Mouse (Mus musculus) kidney, embryonic 15.5 days (tissue): Measurements from ENCODE around the gene Fabp1. TPM values are rescaled to one million over a fixed set of nuclear protein-coding genes. Genes with fewer than 3 reads are reported as not detected.

ENCODE experiments used
- ATAC-seq: fragments of 200-750 bp; cut with Nextera tagmentation; replicated peaks from 2 replicates; pipeline ENCODE4 v1.8.0; 2017; ENCODE audit warnings: moderate TSS enrichment; ENCODE audit not compliant: low FRiP score
- H3K27ac ChIP-seq: fragments of 300-500 bp; sonication (generic); 2 replicates; pipeline ENCODE4 v1.5.1; 2015; ENCODE audit warnings: mild to moderate bottlenecking, inconsistent platforms
- H3K27me3 ChIP-seq: fragments of 300-500 bp; sonication (generic); 2 replicates; pipeline ENCODE4 v1.6.1; 2015; ENCODE audit warnings: inconsistent platforms
- H3K36me3 ChIP-seq: fragments of 300-500 bp; sonication (generic); 2 replicates; pipeline ENCODE4 v1.6.1; 2015; ENCODE audit warnings: inconsistent platforms
- H3K4me1 ChIP-seq: fragments of 300-500 bp; sonication (generic); 2 replicates; pipeline ENCODE4 v1.6.1; 2015; ENCODE audit warnings: inconsistent platforms
- H3K4me2 ChIP-seq: fragments of 300-500 bp; sonication (generic); 2 replicates; pipeline ENCODE4 v1.6.1; 2015; ENCODE audit warnings: moderate library complexity, mild to moderate bottlenecking, inconsistent platforms
- H3K4me3 ChIP-seq: fragments of 300-500 bp; sonication (generic); replicated peaks from 2 replicates; pipeline ENCODE4 v1.5.1; 2015; ENCODE audit warnings: mild to moderate bottlenecking, inconsistent platforms
- H3K9ac ChIP-seq: fragments of 300-500 bp; sonication (generic); 2 replicates; pipeline ENCODE4 v1.6.1; 2015; ENCODE audit warnings: mild to moderate bottlenecking, inconsistent platforms
- H3K9me3 ChIP-seq: fragments of 300-500 bp; sonication (generic); replicated peaks from 2 replicates; pipeline ENCODE4 v1.6.1; 2016; ENCODE audit warnings: inconsistent platforms
- WGBS: fragments of 180-500 bp; shearing (Covaris S2); methylation state at CpG from one replicate; pipeline ENCODE4 v1.1.7; 2015; ENCODE audit warnings: mixed read lengths; 5-methylcytosine and 5-hydroxymethylcytosine counted together
- polyA plus RNA-seq: library from polyadenylated mRNA; unstranded; fragments of >200 nt; fragmentation: Nextera tagmentation; extraction: Ambion mirVana; gene quantifications from 2 replicates; pipeline ENCODE4 v1.2.1, GENCODE M21; 2015

Gene Fabp1
- polyA plus RNA-seq, 1 experiment from 2014 or later = 4.4 TPM

DNA sequence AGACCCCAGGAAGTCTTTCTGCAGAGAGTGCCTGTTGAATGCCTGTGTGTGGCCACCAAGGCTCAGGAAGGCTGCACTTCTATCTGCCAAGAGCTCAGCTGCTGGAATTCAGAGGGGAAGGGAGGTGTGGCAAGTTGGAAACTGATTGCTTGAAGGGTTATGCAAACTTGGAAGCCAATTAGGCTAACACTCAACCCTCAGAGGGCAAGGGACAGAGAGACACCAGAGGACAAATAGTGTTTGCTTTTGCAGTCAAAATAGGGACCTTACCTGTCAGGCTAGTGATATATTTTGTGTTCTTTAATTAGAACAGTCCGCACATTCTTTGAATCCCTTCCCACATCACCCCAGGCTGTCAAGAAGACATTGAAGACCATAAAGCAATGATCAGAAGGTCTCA is 10.0 kb upstream of the Fabp1 start:
- ATAC-seq = no peak
- Histone ChIP-seq H3K4me3 (no peak overlapping the region), H3K36me3 (no peaks in the 10 kb centered on the region), H3K4me2 (no peak overlapping the region), H3K9me3 (no peaks in the 10 kb centered on the region), H3K27ac (no peak overlapping the region), H3K27me3 (no peaks in the 10 kb centered on the region), H3K4me1 (no peaks in the 10 kb centered on the region), H3K9ac (no peak overlapping the region)
- WGBS = 21% methylated on average over 1 of the region's 1 CpGs

DNA sequence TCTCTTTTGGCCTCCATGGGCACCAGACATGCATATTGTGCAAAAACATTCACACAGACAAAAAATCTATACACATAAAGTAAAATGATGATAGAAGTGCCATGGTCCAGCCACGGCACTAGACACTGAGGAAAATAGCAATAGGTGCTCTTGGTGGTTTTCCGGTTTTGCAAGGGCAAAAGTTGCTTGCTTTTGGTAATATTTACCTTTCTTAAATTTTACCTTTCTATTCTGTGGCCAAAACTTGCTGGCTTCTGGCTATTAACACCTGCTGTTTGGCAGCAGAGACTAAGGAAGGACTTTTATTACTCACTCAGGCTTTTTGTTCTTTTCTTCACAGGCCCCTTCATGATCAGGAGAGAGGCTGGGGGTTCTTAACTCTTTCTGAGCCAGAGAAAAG is 9.1 kb upstream of the Fabp1 start:
- H3K36me3 ChIP-seq = no peaks in the 10 kb centered on the region
- WGBS = 80% methylated on average over 2 of the region's 2 CpGs
- H3K27ac ChIP-seq = no peak overlapping the region
- no peaks in the 10 kb centered on the region for H3K27me3 ChIP-seq
- H3K4me1 ChIP-seq = no peaks in the 10 kb centered on the region
- no peak overlapping the region for H3K4me2 ChIP-seq
- no peak overlapping the region for H3K9ac ChIP-seq
- ATAC-seq = no peak
- no peak overlapping the region for H3K4me3 ChIP-seq
- H3K9me3 ChIP-seq = no peaks in the 10 kb centered on the region

DNA sequence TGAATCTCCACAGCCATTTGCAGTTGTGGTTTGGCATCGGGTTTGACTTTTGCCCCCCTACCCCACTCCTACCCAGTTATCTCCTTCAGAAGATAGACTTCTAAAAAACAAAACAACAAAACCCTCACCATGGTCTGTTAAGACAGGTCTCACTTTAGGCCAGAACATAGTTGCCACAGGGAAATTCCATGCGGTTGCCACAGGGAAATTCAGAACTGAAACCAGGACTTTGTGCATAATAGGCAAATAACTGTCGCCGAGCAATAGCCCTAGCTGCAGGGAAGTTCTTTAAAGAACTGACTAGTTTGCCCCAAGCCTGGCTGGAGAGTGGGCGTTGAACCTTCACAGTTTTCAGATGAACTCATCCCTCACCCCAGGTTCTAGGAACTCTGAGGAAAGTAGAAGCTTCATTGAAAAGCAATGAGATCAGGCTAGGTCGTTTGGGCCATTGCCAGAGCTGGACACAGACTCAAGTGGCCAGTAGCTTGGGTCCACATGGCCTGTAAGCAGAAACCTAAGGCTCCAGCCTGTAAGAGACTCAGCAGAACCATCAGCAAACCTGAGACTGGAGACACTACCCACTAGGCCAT is 6.4 kb upstream of the Fabp1 start:
- no peak overlapping the region for H3K27ac ChIP-seq
- H3K27me3 ChIP-seq = no peaks in the 10 kb centered on the region
- no peaks in the 10 kb centered on the region for H3K4me1 ChIP-seq
- H3K9me3 ChIP-seq = no peaks in the 10 kb centered on the region
- H3K4me2 ChIP-seq = no peak overlapping the region
- no peak overlapping the region for H3K4me3 ChIP-seq
- no peak overlapping the region for H3K9ac ChIP-seq
- no peaks in the 10 kb centered on the region for H3K36me3 ChIP-seq
- ATAC-seq = no peak
- WGBS = 77% methylated on average over 6 of the region's 6 CpGs

DNA sequence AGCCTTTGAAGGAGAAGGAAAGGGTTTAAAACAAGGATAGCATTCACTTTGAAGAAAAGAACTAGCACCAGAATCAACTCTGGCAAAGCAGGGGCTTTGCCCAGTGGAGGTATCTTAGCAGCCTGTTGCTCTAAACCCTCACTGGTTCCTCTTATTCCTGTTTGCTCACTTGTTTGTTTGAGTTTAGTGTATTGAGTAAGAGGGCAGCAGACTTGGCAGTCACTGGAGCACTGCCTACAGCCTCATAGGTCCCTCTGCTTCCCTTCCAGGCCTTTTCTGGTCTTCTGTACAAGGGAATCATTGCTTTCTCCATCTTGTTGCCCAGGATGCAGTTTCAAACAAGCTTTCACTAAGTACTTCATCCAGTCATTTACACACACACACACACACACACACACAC is 3.5 kb upstream of the Fabp1 start:
- Histone ChIP-seq H3K9ac (no peak overlapping the region), H3K4me2 (no peak overlapping the region), H3K27me3 (no peaks in the 10 kb centered on the region), H3K4me3 (no peak overlapping the region), H3K9me3 (no peaks in the 10 kb centered on the region), H3K36me3 (no peaks in the 10 kb centered on the region), H3K4me1 (no peaks in the 10 kb centered on the region), H3K27ac (no peak overlapping the region)
- no peak for ATAC-seq

DNA sequence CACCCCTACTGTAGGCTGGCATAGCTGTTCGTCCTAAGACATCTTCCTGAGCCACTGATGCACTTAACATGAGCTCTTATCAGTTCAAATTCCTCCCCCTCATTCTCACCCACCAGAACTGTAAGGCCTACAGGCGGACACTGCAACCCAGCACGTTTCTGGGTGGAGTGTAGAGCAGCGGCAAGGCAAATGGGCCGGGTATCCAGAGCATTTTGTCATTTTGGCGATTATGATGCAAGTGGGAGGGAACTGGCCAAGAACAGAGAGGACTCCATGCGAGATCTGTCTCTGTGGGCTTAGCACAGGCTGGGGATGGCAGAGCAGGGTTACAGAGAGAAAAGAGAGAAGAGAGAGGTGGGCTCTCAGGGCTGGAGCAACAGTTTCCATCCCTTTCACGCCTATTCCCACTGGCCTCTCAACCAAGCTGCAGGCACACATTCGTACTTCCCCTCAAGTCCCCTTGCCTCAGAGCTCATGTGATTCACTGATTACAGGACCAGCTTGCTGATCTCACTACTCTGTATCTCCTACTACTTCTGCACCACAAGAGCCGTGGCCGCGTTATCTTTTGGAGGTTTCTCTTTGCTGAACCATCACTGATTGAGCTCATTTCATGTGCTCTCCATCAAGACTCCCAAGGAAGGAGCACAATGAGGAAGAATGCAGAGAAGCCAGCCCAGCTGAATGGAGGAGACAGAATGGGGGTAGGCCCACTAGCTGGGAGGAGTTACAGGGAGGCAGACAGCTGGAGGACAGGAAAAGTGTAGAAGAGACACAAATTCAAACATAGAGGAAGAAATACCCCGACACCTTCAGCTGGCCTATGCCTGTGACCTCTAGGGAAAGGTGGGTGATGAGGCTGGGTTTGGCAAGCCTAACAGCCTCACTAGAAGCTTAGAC is 1.7 kb upstream of the Fabp1 start:
- H3K4me2 ChIP-seq = no peak overlapping the region
- 83% methylated on average over 13 of the region's 13 CpGs for WGBS
- no peak overlapping the region for H3K27ac ChIP-seq
- H3K4me3 ChIP-seq = no peak overlapping the region
- ATAC-seq = no peak
- no peak overlapping the region for H3K9ac ChIP-seq
- no peaks in the 10 kb centered on the region for H3K27me3 ChIP-seq
- no peaks in the 10 kb centered on the region for H3K36me3 ChIP-seq
- H3K9me3 ChIP-seq = no peaks in the 10 kb centered on the region
- H3K4me1 ChIP-seq = no peaks in the 10 kb centered on the region

DNA sequence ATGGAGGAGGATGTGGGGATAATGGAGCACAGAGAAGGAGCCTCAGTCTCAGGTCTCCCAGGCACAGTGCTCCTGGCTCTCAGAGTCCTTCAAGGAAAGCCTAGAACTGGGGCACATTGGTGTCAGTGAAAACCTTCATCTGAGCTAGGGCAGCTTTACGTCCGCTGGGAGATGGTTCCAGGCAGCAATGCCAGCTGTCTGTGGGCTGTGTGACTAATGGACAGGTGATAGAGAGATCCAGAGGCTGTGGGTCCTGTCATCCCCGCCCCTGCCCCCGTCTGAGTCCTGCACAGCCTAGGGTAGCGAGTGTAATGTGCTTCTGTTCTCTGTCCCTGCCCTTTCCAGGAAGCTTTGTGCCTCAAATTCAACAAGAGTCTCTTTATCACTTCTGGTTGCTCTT is 2.3 kb downstream of the Fabp1 start:
- Histone ChIP-seq H3K27ac (no peak overlapping the region), H3K9me3 (no peaks in the 10 kb centered on the region), H3K4me1 (no peaks in the 10 kb centered on the region), H3K4me3 (no peak overlapping the region), H3K36me3 (no peaks in the 10 kb centered on the region), H3K27me3 (no peaks in the 10 kb centered on the region), H3K4me2 (no peak overlapping the region), H3K9ac (no peak overlapping the region)
- 67% methylated on average over 5 of the region's 5 CpGs for WGBS
- no peak for ATAC-seq

DNA sequence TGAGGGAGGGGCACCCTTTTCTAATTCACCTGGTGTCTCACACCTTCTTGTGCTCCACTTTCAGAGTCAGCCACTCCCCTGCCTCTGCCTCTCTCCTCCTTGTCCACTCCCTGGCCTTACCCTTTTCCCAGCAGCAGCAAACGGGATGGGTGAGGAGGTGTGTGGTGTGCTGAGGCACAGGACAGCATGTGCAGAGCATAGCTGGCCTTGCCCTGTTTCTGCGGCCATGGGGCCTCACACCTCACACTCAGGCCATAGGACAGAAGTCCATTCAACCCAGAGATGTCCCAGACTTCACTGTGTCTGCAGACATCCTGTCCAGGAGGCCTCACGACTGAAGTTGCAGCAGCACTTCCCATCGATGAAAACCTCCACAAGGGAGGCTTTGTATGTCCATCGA is 4.0 kb downstream of the Fabp1 start:
- no peaks in the 10 kb centered on the region for H3K4me1 ChIP-seq
- no peaks in the 10 kb centered on the region for H3K9me3 ChIP-seq
- no peak overlapping the region for H3K27ac ChIP-seq
- no peak overlapping the region for H3K4me3 ChIP-seq
- no peak overlapping the region for H3K4me2 ChIP-seq
- no peak overlapping the region for H3K9ac ChIP-seq
- no peak for ATAC-seq
- 69% methylated on average over 5 of the region's 5 CpGs for WGBS
- H3K27me3 ChIP-seq = no peaks in the 10 kb centered on the region
- no peaks in the 10 kb centered on the region for H3K36me3 ChIP-seq

DNA sequence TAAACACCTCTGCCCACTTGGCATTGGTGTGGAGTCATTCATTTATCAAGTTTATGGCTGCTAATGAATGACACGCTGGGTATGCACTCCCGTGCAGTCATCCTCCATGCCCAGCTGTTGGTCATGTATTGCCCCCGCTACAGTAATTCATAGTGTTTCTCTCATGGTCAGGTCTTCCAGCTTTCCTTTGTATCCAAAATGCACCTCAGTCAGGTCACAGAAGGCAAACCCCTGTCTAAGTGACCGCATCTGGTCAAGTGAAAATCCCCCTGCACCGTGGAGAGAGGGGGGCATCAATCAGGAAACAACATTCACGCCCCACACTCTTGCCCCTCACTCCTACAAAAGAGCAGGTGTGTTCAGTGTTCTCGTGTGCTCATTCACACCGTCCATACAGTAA is 4.5 kb downstream of the Fabp1 start:
- Histone ChIP-seq H3K36me3 (no peaks in the 10 kb centered on the region), H3K4me1 (no peaks in the 10 kb centered on the region), H3K9me3 (no peaks in the 10 kb centered on the region), H3K9ac (no peak overlapping the region), H3K4me2 (no peak overlapping the region), H3K27me3 (no peaks in the 10 kb centered on the region), H3K4me3 (no peak overlapping the region), H3K27ac (no peak overlapping the region)
- 77% methylated on average over 8 of the region's 8 CpGs for WGBS
- ATAC-seq = no peak

DNA sequence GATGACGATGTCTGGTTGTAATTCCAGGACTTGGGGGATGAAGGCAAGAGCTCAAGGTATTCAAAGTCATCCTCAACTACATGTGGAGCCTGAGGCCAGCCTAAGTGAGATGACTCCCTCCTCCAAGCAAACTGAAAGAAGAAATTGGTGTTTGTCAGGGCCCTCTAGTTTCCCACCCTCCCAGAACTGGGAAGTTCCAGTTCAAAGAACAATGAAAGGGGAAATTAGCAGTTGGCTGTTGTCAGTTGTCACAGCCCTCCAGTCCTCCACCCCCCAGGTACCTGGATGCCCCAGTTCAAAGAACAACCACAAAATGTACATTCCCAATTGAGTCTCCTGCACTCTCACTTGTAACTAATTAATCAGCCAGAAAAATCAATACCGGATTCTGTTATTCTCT is 9.1 kb downstream of the Fabp1 start:
- no peak for ATAC-seq
- no peaks in the 10 kb centered on the region for H3K27me3 ChIP-seq
- no peak overlapping the region for H3K4me2 ChIP-seq
- no peak overlapping the region for H3K27ac ChIP-seq
- no peaks in the 10 kb centered on the region for H3K4me1 ChIP-seq
- H3K9ac ChIP-seq = no peak overlapping the region
- H3K4me3 ChIP-seq = no peak overlapping the region
- 64% methylated on average over 2 of the region's 2 CpGs for WGBS
- no peaks in the 10 kb centered on the region for H3K36me3 ChIP-seq
- no peaks in the 10 kb centered on the region for H3K9me3 ChIP-seq

DNA sequence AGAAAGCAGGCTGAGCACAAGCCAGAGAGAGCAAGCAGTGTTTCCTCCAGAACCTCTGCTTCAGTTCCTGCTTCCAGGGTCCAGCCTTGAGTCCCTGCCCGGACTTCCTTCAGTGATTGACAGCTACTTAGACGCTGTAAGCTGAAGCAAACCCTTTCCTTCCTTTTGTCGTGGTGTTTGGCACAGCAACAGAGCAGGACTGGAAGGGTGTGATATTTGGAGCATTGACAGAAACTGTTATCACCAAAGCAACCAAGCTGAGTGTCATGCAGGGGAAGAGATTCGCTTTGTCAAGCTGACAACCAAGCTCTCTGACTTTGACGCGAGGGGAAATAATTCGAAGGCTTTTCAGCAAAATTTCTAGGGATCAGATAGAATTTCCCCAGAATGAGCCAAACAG is 12.3 kb downstream of the Fabp1 start:
- H3K9ac ChIP-seq = no peak overlapping the region
- no peaks in the 10 kb centered on the region for H3K27me3 ChIP-seq
- no peaks in the 10 kb centered on the region for H3K9me3 ChIP-seq
- WGBS = 70% methylated on average over 7 of the region's 7 CpGs
- no peak overlapping the region for H3K4me3 ChIP-seq
- H3K4me2 ChIP-seq = no peak overlapping the region
- ATAC-seq = no peak
- H3K36me3 ChIP-seq = no peaks in the 10 kb centered on the region
- no peaks in the 10 kb centered on the region for H3K4me1 ChIP-seq
- H3K27ac ChIP-seq = no peak overlapping the region

DNA sequence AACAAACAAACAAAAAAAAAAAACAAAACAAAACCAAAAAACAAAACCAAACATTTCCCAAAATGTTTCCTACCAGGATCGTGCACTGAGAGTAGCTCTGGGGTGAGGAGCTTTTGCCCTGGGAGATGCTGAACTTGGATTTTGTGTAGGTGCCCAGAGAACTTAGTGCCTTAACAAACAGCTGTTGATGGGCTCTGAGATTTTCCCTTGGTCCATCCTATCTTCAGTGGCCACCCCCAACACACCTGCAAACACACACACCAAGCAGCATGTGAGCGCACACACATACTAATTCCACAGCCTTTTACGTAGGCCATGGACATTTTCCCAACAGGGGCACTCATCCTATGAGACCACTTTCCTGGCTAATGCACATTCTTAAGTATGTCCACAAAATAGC is 12.8 kb downstream of the Fabp1 start:
- Histone ChIP-seq H3K9me3 (no peaks in the 10 kb centered on the region), H3K4me2 (no peak overlapping the region), H3K4me3 (no peak overlapping the region), H3K36me3 (no peaks in the 10 kb centered on the region), H3K27me3 (no peaks in the 10 kb centered on the region), H3K27ac (no peak overlapping the region), H3K4me1 (no peaks in the 10 kb centered on the region), H3K9ac (no peak overlapping the region)
- WGBS = 98% methylated on average over 3 of the region's 3 CpGs
- no peak for ATAC-seq

DNA sequence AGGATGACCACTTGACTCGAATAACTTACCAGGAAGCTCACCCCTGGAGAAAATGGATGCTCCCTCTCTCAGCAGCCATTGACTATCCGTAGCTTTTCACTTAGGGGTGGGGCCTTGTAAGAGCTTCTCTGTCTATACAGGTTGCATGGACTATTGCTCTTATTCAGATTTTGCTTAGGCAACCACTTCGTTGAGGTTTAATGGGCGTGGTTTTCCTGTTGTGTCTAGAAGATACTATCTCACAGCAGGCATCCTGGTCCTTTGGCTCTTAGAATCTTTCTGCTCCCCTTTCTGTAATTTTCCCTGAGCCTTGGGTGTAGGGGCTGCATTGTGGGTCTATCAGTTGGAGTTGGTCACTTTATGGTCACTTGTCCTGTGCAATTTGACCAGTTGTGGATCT is 21.9 kb downstream of the Fabp1 start:
- no peak for ATAC-seq
- H3K27me3 ChIP-seq = no peaks in the 10 kb centered on the region
- H3K9ac ChIP-seq = no peak overlapping the region
- H3K27ac ChIP-seq = no peak overlapping the region
- no peaks in the 10 kb centered on the region for H3K36me3 ChIP-seq
- no peak overlapping the region for H3K4me2 ChIP-seq
- H3K4me3 ChIP-seq = no peak overlapping the region
- peaks cover 7% of the 10 kb centered on the region for H3K4me1 ChIP-seq
- 83% methylated on average over 4 of the region's 4 CpGs for WGBS
- H3K9me3 ChIP-seq = no peaks in the 10 kb centered on the region
